Comparison of ENCODE assay signal across 8 mouse cellular contexts in the genomic region with DNA sequence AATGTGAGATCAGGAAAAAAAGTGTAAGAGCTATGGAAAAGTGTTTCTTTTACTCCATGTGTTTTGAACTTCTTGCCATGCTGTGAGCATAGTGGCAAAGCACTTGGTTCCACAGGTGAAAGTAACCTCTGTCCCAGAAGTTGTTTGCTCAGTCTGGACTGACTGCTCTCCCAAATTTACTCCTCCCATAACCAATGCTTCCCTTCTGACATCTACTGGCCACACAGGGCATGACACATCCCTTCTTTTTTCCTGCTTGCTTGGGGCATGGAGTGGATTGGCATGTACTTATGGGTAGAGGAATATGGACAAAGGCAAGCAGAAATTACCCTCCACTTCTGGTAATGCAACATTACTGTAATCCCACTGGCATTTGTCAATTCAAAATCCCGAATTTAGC. TPM values are rescaled to one million over a fixed set of nuclear protein-coding genes. Genes with fewer than 3 reads are reported as not detected.
DNase-seq lines count a peak whose midpoint lies in the region; ATAC-seq and TF ChIP-seq lines count a peak whose summit lies in the region.

No protein-coding gene starts in this region.

- H3K36me3 ChIP-seq in intestine, postnatal 0 days (ENCODE audit: control insufficient read depth, insufficient read depth): no peaks in the 10 kb centered on the region
- no peaks in the 10 kb centered on the region for H3K36me3 ChIP-seq in lung, embryonic 16.5 days (ENCODE audit: control insufficient read depth, insufficient read depth, low read length)

- TF ChIP-seq CTCF in brain, embryonic 14.5 days (IDR thresholded peaks at IDR 0.05; ENCODE audit: borderline replicate concordance, extremely low read depth, insufficient read depth, insufficient read length): peak; percentile 57; the same call in 1 of the 2 replicates
- TF ChIP-seq CTCF in intestine, postnatal 0 days (IDR thresholded peaks at IDR 0.05; ENCODE audit: low read depth): peak; percentile 88

- 5% methylated on average over 1 of the region's 1 CpGs for WGBS in intestine, postnatal 0 days
- 2% methylated on average over 1 of the region's 1 CpGs for WGBS in lung, embryonic 16.5 days

- no peak for ATAC-seq in intestine, postnatal 0 days
- peak; percentile 77 for ATAC-seq in lung, embryonic 16.5 days (ENCODE audit: low read depth)

- TF ChIP-seq POLR2A in brain, embryonic 14.5 days (IDR thresholded peaks at IDR 0.05; ENCODE audit: borderline replicate concordance, extremely low read depth, insufficient read depth, insufficient read length, poor library complexity, severe bottlenecking): no peak

- H3K4me2 ChIP-seq in intestine, postnatal 0 days (replicated peaks; ENCODE audit: low read depth): no peak overlapping the region
- H3K4me2 ChIP-seq in lung, embryonic 16.5 days (ENCODE audit: low read depth, low read length): no peak overlapping the region

- no peak overlapping the region for H3K27ac ChIP-seq in intestine, postnatal 0 days (ENCODE audit: low read depth, low read length)
- no peak overlapping the region for H3K27ac ChIP-seq in lung, embryonic 16.5 days (ENCODE audit: low read length)

- H3K4me3 ChIP-seq in intestine, postnatal 0 days (ENCODE audit: low read depth, low read length): no peak overlapping the region
- no peak overlapping the region for H3K4me3 ChIP-seq in lung, embryonic 16.5 days (ENCODE audit: low read length)

- no peak overlapping the region for H3K9ac ChIP-seq in intestine, postnatal 0 days (ENCODE audit: low read depth, low read length)
- H3K9ac ChIP-seq in lung, embryonic 16.5 days (ENCODE audit: low read length): no peak overlapping the region

- peak; percentile 35 for DNase-seq in gastrocnemius, postnatal 10 days
- no peak for DNase-seq in gastrocnemius, postnatal 4 days (ENCODE audit: low spot score in 2 of 2)
- peak; percentile 25 for DNase-seq in A20 (ENCODE audit: low read depth, low spot score)
- DNase-seq in brain, embryonic 14.5 days (ENCODE audit: low read depth): peak; percentile 8
- DNase-seq in urinary bladder, postnatal 25 days (ENCODE audit: low spot score): peak; percentile 45
- no peak for DNase-seq in layer of hippocampus, adult 11-12 months (ENCODE audit: low spot score)

- no peaks in the 10 kb centered on the region for H3K9me3 ChIP-seq in intestine, postnatal 0 days (ENCODE audit: control insufficient read depth)
- H3K9me3 ChIP-seq in lung, embryonic 16.5 days (ENCODE audit: control insufficient read depth, low read length): no peaks in the 10 kb centered on the region

- no peaks in the 10 kb centered on the region for H3K4me1 ChIP-seq in intestine, postnatal 0 days (replicated peaks; ENCODE audit: control insufficient read depth, insufficient read depth, low read length)
- no peaks in the 10 kb centered on the region for H3K4me1 ChIP-seq in lung, embryonic 16.5 days (replicated peaks; ENCODE audit: control insufficient read depth, insufficient read depth, low read length)

- no peaks in the 10 kb centered on the region for H3K27me3 ChIP-seq in intestine, postnatal 0 days (replicated peaks; ENCODE audit: control insufficient read depth, insufficient read depth, low read length)
- no peaks in the 10 kb centered on the region for H3K27me3 ChIP-seq in lung, embryonic 16.5 days (ENCODE audit: control insufficient read depth, insufficient read depth, low read depth, low read length)

RNA-seq across cellular contexts. Expression of a gene that starts 20.1 kb away (rescaled TPM):
- total RNA-seq in gastrocnemius, postnatal 10 days (2021): 10 to 100 TPM; 90.6 to 95.7 TPM
- total RNA-seq in gastrocnemius, postnatal 4 days (2021): 100 to 1,000 TPM; 139 to 147 TPM
- polyA plus RNA-seq in brain, embryonic 14.5 days (2012; rRNA removed): 314 and 336 TPM in 2 replicates
- 93.5 and 105 TPM in 2 replicates for polyA plus RNA-seq in intestine, postnatal 0 days (2015; fragmentation: Nextera tagmentation; extraction: Ambion mirVana)
- polyA plus RNA-seq in lung, embryonic 16.5 days (2015; fragmentation: Nextera tagmentation; extraction: Ambion mirVana): 107 and 113 TPM in 2 replicates

RNA-seq across cellular contexts. Expression of a gene that starts 37.0 kb away (rescaled TPM):
- not detected for total RNA-seq in gastrocnemius, postnatal 10 days (2021)
- not detected for total RNA-seq in gastrocnemius, postnatal 4 days (2021)
- not detected in 2 replicates for polyA plus RNA-seq in brain, embryonic 14.5 days (2012; rRNA removed)
- polyA plus RNA-seq in intestine, postnatal 0 days (2015; fragmentation: Nextera tagmentation; extraction: Ambion mirVana): not detected in 2 replicates
- polyA plus RNA-seq in lung, embryonic 16.5 days (2015; fragmentation: Nextera tagmentation; extraction: Ambion mirVana): not detected in 2 replicates

Comparison
In these comparisons a context has a peak if more than half of its experiments do, and no peak if none do; other contexts are left out.
1. DNase-seq: peak in gastrocnemius, postnatal 10 days (single experiment), A20 (single experiment), brain, embryonic 14.5 days (single experiment) and urinary bladder, postnatal 25 days (single experiment); none in gastrocnemius, postnatal 4 days (0 of 2) and layer of hippocampus, adult 11-12 months (single experiment).